Mouse (Mus musculus): ENCODE data around the gene Gm9767. TPM values are rescaled to one million over a fixed set of nuclear protein-coding genes. Genes with fewer than 3 reads are reported as not detected.

Gm9767 gene
- polyA plus RNA-seq (2014; fragmentation: Nextera tagmentation; extraction: Ambion mirVana): 0.24 and 0.77 TPM in 2 replicates

- Histone ChIP-seq H3K36me3 (ENCODE audit: control insufficient read depth, insufficient read depth, low read length) (no peaks in the 10 kb centered on the region), H3K4me1 (replicated peaks; ENCODE audit: control insufficient read depth, insufficient read depth, low read length) (no peaks in the 10 kb centered on the region), H3K27ac (ENCODE audit: low read depth) (peak within 1 kb of the TSS; percentile 36; the same call in 1 of the 2 replicates), H3K4me2 (ENCODE audit: low read length) (peak within 1 kb of the TSS; percentile 57), H3K9ac (ENCODE audit: low read length) (peak within 1 kb of the TSS; percentile 64), H3K4me3 (ENCODE audit: low read depth, low read length) (peak within 1 kb of the TSS; percentile 69), H3K9me3 (ENCODE audit: control insufficient read depth, low read length) (no peaks in the 10 kb centered on the region), H3K27me3 (replicated peaks; ENCODE audit: control insufficient read depth, insufficient read depth, low read length) (peaks cover 2% of the 10 kb centered on the region; the same call in 1 of the 2 replicates)
- 1% methylated on average over 51 of the region's 52 CpGs for WGBS
- DNase-seq (ENCODE audit: low spot score) (peak; percentile 72), ATAC-seq (replicated peaks; ENCODE audit: low FRiP score, low TSS enrichment, low read depth) (peak; percentile 56; the same call in 1 of the 2 replicates)
These were observed at the start of gene Gm9767 for GRCm38 (mm10) chr10:26077671-26078481. TSS of gene Gm9767 (plus strand) at chr10:26078255.

- Histone ChIP-seq H3K27ac (ENCODE audit: low read depth) (no peak overlapping the region), H3K9me3 (ENCODE audit: control insufficient read depth, low read length) (no peaks in the 10 kb centered on the region), H3K27me3 (replicated peaks; ENCODE audit: control insufficient read depth, insufficient read depth, low read length) (no peaks in the 10 kb centered on the region), H3K9ac (ENCODE audit: low read length) (no peak overlapping the region), H3K4me2 (ENCODE audit: low read length) (no peak overlapping the region), H3K36me3 (ENCODE audit: control insufficient read depth, insufficient read depth, low read length) (no peaks in the 10 kb centered on the region), H3K4me1 (replicated peaks; ENCODE audit: control insufficient read depth, insufficient read depth, low read length) (no peaks in the 10 kb centered on the region; the same call in 1 of the 2 replicates), H3K4me3 (ENCODE audit: low read depth, low read length) (no peak overlapping the region)
- 66% methylated on average over 5 of the region's 5 CpGs for WGBS
- ATAC-seq (replicated peaks; ENCODE audit: low FRiP score, low TSS enrichment, low read depth) (no peak), DNase-seq (ENCODE audit: low spot score) (no peak)
These were observed 43.1 kb upstream of the Gm9767 start for GRCm38 (mm10) chr10:26034931-26035330.

- Histone ChIP-seq H3K9ac (ENCODE audit: low read length) (no peak overlapping the region), H3K36me3 (ENCODE audit: control insufficient read depth, insufficient read depth, low read length) (no peaks in the 10 kb centered on the region), H3K9me3 (ENCODE audit: control insufficient read depth, low read length) (no peaks in the 10 kb centered on the region), H3K27ac (ENCODE audit: low read depth) (no peak overlapping the region), H3K4me1 (replicated peaks; ENCODE audit: control insufficient read depth, insufficient read depth, low read length) (no peaks in the 10 kb centered on the region), H3K4me2 (ENCODE audit: low read length) (no peak overlapping the region), H3K4me3 (ENCODE audit: low read depth, low read length) (no peak overlapping the region), H3K27me3 (replicated peaks; ENCODE audit: control insufficient read depth, insufficient read depth, low read length) (no peaks in the 10 kb centered on the region)
- ATAC-seq (replicated peaks; ENCODE audit: low FRiP score, low TSS enrichment, low read depth) (no peak), DNase-seq (ENCODE audit: low spot score) (no peak)
- WGBS: 61% methylated on average over 2 of the region's 2 CpGs
These were observed 26.9 kb upstream of the Gm9767 start for GRCm38 (mm10) chr10:26051177-26051576.

- Histone ChIP-seq H3K4me2 (ENCODE audit: low read length) (no peak overlapping the region), H3K27ac (ENCODE audit: low read depth) (no peak overlapping the region), H3K4me1 (replicated peaks; ENCODE audit: control insufficient read depth, insufficient read depth, low read length) (no peaks in the 10 kb centered on the region), H3K9ac (ENCODE audit: low read length) (no peak overlapping the region), H3K36me3 (ENCODE audit: control insufficient read depth, insufficient read depth, low read length) (no peaks in the 10 kb centered on the region), H3K4me3 (ENCODE audit: low read depth, low read length) (no peak overlapping the region), H3K9me3 (ENCODE audit: control insufficient read depth, low read length) (no peaks in the 10 kb centered on the region), H3K27me3 (replicated peaks; ENCODE audit: control insufficient read depth, insufficient read depth, low read length) (no peaks in the 10 kb centered on the region)
- DNase-seq (ENCODE audit: low spot score) (no peak), ATAC-seq (replicated peaks; ENCODE audit: low FRiP score, low TSS enrichment, low read depth) (no peak)
- 79% methylated on average over 3 of the region's 3 CpGs for WGBS
These were observed 18.3 kb upstream of the Gm9767 start for GRCm38 (mm10) chr10:26059662-26060307.

GRCm38 (mm10) chr10:26063071-26063470 lies 15.0 kb upstream of the Gm9767 start:
- Histone ChIP-seq H3K36me3 (ENCODE audit: control insufficient read depth, insufficient read depth, low read length) (no peaks in the 10 kb centered on the region), H3K4me3 (ENCODE audit: low read depth, low read length) (no peak overlapping the region), H3K9ac (ENCODE audit: low read length) (no peak overlapping the region), H3K27me3 (replicated peaks; ENCODE audit: control insufficient read depth, insufficient read depth, low read length) (no peaks in the 10 kb centered on the region), H3K4me1 (replicated peaks; ENCODE audit: control insufficient read depth, insufficient read depth, low read length) (no peaks in the 10 kb centered on the region), H3K9me3 (ENCODE audit: control insufficient read depth, low read length) (no peaks in the 10 kb centered on the region), H3K4me2 (ENCODE audit: low read length) (no peak overlapping the region), H3K27ac (ENCODE audit: low read depth) (no peak overlapping the region)
- 93% methylated on average over 4 of the region's 4 CpGs for WGBS
- DNase-seq (ENCODE audit: low spot score): no peak
- ATAC-seq (replicated peaks; ENCODE audit: low FRiP score, low TSS enrichment, low read depth): no peak

- H3K9ac ChIP-seq (ENCODE audit: low read length): no peak overlapping the region
- WGBS: 74% methylated on average over 5 of the region's 5 CpGs
- no peak overlapping the region for H3K4me3 ChIP-seq (ENCODE audit: low read depth, low read length)
- H3K4me1 ChIP-seq (replicated peaks; ENCODE audit: control insufficient read depth, insufficient read depth, low read length): no peaks in the 10 kb centered on the region
- no peak for ATAC-seq (replicated peaks; ENCODE audit: low FRiP score, low TSS enrichment, low read depth)
- DNase-seq (ENCODE audit: low spot score): no peak
- no peaks in the 10 kb centered on the region for H3K9me3 ChIP-seq (ENCODE audit: control insufficient read depth, low read length)
- H3K27ac ChIP-seq (ENCODE audit: low read depth): no peak overlapping the region
- H3K27me3 ChIP-seq (replicated peaks; ENCODE audit: control insufficient read depth, insufficient read depth, low read length): no peaks in the 10 kb centered on the region
- no peaks in the 10 kb centered on the region for H3K36me3 ChIP-seq (ENCODE audit: control insufficient read depth, insufficient read depth, low read length)
- H3K4me2 ChIP-seq (ENCODE audit: low read length): no peak overlapping the region
These were observed 6.1 kb upstream of the Gm9767 start for GRCm38 (mm10) chr10:26071986-26072385.

- no peaks in the 10 kb centered on the region for H3K9me3 ChIP-seq (ENCODE audit: control insufficient read depth, low read length)
- DNase-seq (ENCODE audit: low spot score) (no peak), ATAC-seq (replicated peaks; ENCODE audit: low FRiP score, low TSS enrichment, low read depth) (no peak)
- H3K4me1 ChIP-seq (replicated peaks; ENCODE audit: control insufficient read depth, insufficient read depth, low read length): no peaks in the 10 kb centered on the region
- 78% methylated on average over 9 of the region's 9 CpGs for WGBS
- no peaks in the 10 kb centered on the region for H3K36me3 ChIP-seq (ENCODE audit: control insufficient read depth, insufficient read depth, low read length)
- peak overlapping the region; percentile 69 for H3K4me3 ChIP-seq (ENCODE audit: low read depth, low read length)
- H3K4me2 ChIP-seq (ENCODE audit: low read length): peak overlapping the region; percentile 57
- no peak overlapping the region for H3K27ac ChIP-seq (ENCODE audit: low read depth)
- no peak overlapping the region for H3K9ac ChIP-seq (ENCODE audit: low read length)
- H3K27me3 ChIP-seq (replicated peaks; ENCODE audit: control insufficient read depth, insufficient read depth, low read length): peaks cover 2% of the 10 kb centered on the region; the same call in 1 of the 2 replicates
These were observed 1.1 kb upstream of the Gm9767 start for GRCm38 (mm10) chr10:26076949-26077348.

GRCm38 (mm10) chr10:26078521-26079142 lies 577 bp downstream of the Gm9767 start, which contains the start of gene Tmem200a:
TSS of gene Tmem200a (minus strand) at chr10:26079052.
- WGBS: 1% methylated on average over 45 of the region's 46 CpGs
- no peaks in the 10 kb centered on the region for H3K9me3 ChIP-seq (ENCODE audit: control insufficient read depth, low read length)
- DNase-seq (ENCODE audit: low spot score): peak; percentile 86
- H3K27ac ChIP-seq (ENCODE audit: low read depth): peak within 1 kb of the TSS; percentile 36; the same call in 1 of the 2 replicates
- no peaks in the 10 kb centered on the region for H3K36me3 ChIP-seq (ENCODE audit: control insufficient read depth, insufficient read depth, low read length)
- H3K4me3 ChIP-seq (ENCODE audit: low read depth, low read length): peak within 1 kb of the TSS; percentile 69
- peak within 1 kb of the TSS; percentile 57 for H3K4me2 ChIP-seq (ENCODE audit: low read length)
- peak within 1 kb of the TSS; percentile 64 for H3K9ac ChIP-seq (ENCODE audit: low read length)
- H3K27me3 ChIP-seq (replicated peaks; ENCODE audit: control insufficient read depth, insufficient read depth, low read length): peaks cover 2% of the 10 kb centered on the region; the same call in 1 of the 2 replicates
- ATAC-seq (replicated peaks; ENCODE audit: low FRiP score, low TSS enrichment, low read depth): peak; percentile 76
- H3K4me1 ChIP-seq (replicated peaks; ENCODE audit: control insufficient read depth, insufficient read depth, low read length): no peaks in the 10 kb centered on the region
